ENCODE assay signal across 8 mouse cellular contexts in the genomic region with DNA sequence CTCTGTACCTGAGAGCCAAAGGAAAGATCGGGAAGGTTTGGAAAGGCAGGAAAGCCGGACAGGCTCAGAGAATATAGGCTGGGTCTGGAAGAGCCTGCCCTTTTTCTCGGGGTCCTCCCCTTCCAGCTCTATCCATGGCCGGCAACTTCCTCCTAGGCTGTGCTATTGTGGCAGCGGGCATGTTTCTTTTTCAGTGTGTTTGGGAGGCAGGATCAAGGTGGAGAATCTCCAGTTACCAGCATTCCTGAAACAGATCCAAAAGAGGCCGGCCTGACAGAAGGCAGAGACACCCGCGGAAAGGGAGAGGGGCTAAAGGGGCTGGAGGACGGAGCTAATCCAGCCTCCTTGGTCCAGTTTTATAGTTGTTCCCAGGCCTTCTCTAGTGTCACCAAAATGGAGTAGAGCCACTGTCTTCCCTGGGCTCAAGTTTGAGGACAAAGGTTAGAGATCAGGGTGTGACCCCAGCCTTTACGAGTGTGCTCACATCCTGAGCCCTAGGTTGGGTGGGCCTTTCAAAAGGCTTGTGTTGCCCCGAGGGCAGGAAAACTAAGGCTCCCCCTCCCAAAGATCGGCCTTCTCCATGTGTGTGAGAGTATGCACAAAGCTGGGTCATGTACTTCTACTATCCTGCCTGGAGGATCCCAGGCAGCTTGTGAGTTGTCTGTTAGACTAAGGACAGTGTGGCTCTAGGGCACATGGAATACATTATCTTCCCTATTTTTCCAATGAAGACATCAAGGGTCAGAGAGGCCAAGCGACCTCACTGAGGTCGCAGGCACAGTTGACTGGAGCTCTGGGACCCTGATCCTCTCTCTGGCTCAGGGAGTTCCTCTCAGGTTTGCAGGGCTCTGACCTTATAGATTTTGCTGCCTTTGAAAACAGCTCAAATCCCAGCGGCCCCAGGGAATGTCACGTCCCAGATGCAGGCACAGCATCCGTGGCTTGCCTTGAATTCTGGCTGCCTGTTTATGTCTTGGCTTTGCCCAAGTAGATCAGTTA. TPM values are rescaled to one million over a fixed set of nuclear protein-coding genes. Genes with fewer than 3 reads are reported as not detected.
DNase-seq lines count a peak whose midpoint lies in the region; ATAC-seq lines count a peak whose summit lies in the region.

No protein-coding gene starts in this region.

- H3K4me2 ChIP-seq in neural tube, embryonic 11.5 days (ENCODE audit: low read depth): no peak overlapping the region
- H3K4me2 ChIP-seq in heart, embryonic 15.5 days: peak overlapping the region; percentile 64
- H3K4me2 ChIP-seq in liver, embryonic 11.5 days: peak overlapping the region; percentile 61

- peaks cover 24% of the 10 kb centered on the region for H3K4me1 ChIP-seq in neural tube, embryonic 11.5 days (ENCODE audit: control insufficient read depth, insufficient read depth, low read length)
- peaks cover 29% of the 10 kb centered on the region for H3K4me1 ChIP-seq in heart, embryonic 15.5 days (replicated peaks)
- H3K4me1 ChIP-seq in liver, embryonic 11.5 days (replicated peaks; ENCODE audit: control insufficient read depth, insufficient read depth, low read length): peaks cover 29% of the 10 kb centered on the region

- no peaks in the 10 kb centered on the region for H3K27me3 ChIP-seq in neural tube, embryonic 11.5 days (ENCODE audit: control insufficient read depth, insufficient read depth, low read length)
- H3K27me3 ChIP-seq in heart, embryonic 15.5 days: no peaks in the 10 kb centered on the region
- no peaks in the 10 kb centered on the region for H3K27me3 ChIP-seq in liver, embryonic 11.5 days (replicated peaks; ENCODE audit: control insufficient read depth, insufficient read depth, low read length)

- 33% methylated on average over 17 of the region's 17 CpGs for WGBS in neural tube, embryonic 11.5 days
- 30% methylated on average over 17 of the region's 17 CpGs for WGBS in heart, embryonic 15.5 days
- 37% methylated on average over 17 of the region's 17 CpGs for WGBS in liver, embryonic 11.5 days

- no peak overlapping the region for H3K9ac ChIP-seq in neural tube, embryonic 11.5 days (ENCODE audit: low read length)
- H3K9ac ChIP-seq in heart, embryonic 15.5 days: peak overlapping the region; percentile 34
- peak overlapping the region; percentile 34; the same call in 1 of the 2 replicates for H3K9ac ChIP-seq in liver, embryonic 11.5 days (ENCODE audit: low read depth, low read length)

- ATAC-seq in neural tube, embryonic 11.5 days (ENCODE audit: insufficient read depth, low FRiP score, low TSS enrichment): no peak
- peak; percentile 67 for ATAC-seq in heart, embryonic 15.5 days (replicated peaks; ENCODE audit: insufficient number of reproducible peaks, insufficient read depth, low FRiP score, low read depth)
- ATAC-seq in liver, embryonic 11.5 days (replicated peaks; ENCODE audit: low FRiP score): 0 out of 2 replicates have a peak, but pooled peaks have one; percentile 19
- no peak for ATAC-seq in cerebellum, adult (ENCODE audit: insufficient number of reproducible peaks, low FRiP score, low TSS enrichment)

- H3K4me3 ChIP-seq in neural tube, embryonic 11.5 days (ENCODE audit: low read depth, low read length): no peak overlapping the region
- peak overlapping the region; percentile 35 for H3K4me3 ChIP-seq in heart, embryonic 15.5 days
- H3K4me3 ChIP-seq in liver, embryonic 11.5 days (ENCODE audit: low read depth, low read length): no peak overlapping the region

- peak overlapping the region; percentile 71 for H3K27ac ChIP-seq in neural tube, embryonic 11.5 days (ENCODE audit: low read depth, low read length)
- peak overlapping the region; percentile 86 for H3K27ac ChIP-seq in heart, embryonic 15.5 days
- H3K27ac ChIP-seq in liver, embryonic 11.5 days (ENCODE audit: low read depth, low read length): peak overlapping the region; percentile 85

- H3K36me3 ChIP-seq in neural tube, embryonic 11.5 days (ENCODE audit: control insufficient read depth, insufficient read depth, low read length): no peaks in the 10 kb centered on the region
- no peaks in the 10 kb centered on the region for H3K36me3 ChIP-seq in heart, embryonic 15.5 days
- H3K36me3 ChIP-seq in liver, embryonic 11.5 days (ENCODE audit: control insufficient read depth, insufficient read depth, low read length): no peaks in the 10 kb centered on the region

- H3K9me3 ChIP-seq in neural tube, embryonic 11.5 days (ENCODE audit: control insufficient read depth, low read length): no peaks in the 10 kb centered on the region
- no peaks in the 10 kb centered on the region for H3K9me3 ChIP-seq in heart, embryonic 15.5 days (replicated peaks)
- H3K9me3 ChIP-seq in liver, embryonic 11.5 days (ENCODE audit: control insufficient read depth, low read length): no peaks in the 10 kb centered on the region

- no peak for DNase-seq in neural tube, embryonic 11.5 days (ENCODE audit: low spot score)
- no peak for DNase-seq in neural tube, embryonic 10.5 days (ENCODE audit: extremely low spot score, low spot score)
- no peak for DNase-seq in liver, embryonic 11.5 days (ENCODE audit: low spot score)
- DNase-seq in spleen, adult 18-20 months: no peak
- no peak for DNase-seq in right cerebral cortex, postnatal 4 days
- DNase-seq in c-Kit-positive CD71-positive TER-119-positive erythroid progenitor cells, embryonic 14.5 days (ENCODE audit: low spot score): no peak

RNA-seq across cellular contexts. Expression of a gene that starts 37.6 kb away (rescaled TPM):
- polyA plus RNA-seq in neural tube, embryonic 11.5 days (2014; fragmentation: Nextera tagmentation; extraction: Ambion mirVana): 123 and 125 TPM in 2 replicates
- polyA plus RNA-seq in heart, embryonic 15.5 days (2015; fragmentation: Nextera tagmentation; extraction: Ambion mirVana): 54.6 and 61.2 TPM in 2 replicates
- 24.3 and 26.6 TPM in 2 replicates for polyA plus RNA-seq in liver, embryonic 11.5 days (2014; fragmentation: Nextera tagmentation; extraction: Ambion mirVana)

RNA-seq across cellular contexts. Expression of a gene that starts 54.5 kb away (rescaled TPM):
- not detected in 2 replicates for polyA plus RNA-seq in neural tube, embryonic 11.5 days (2014; fragmentation: Nextera tagmentation; extraction: Ambion mirVana)
- 0.14 and 0.15 TPM in 2 replicates for polyA plus RNA-seq in heart, embryonic 15.5 days (2015; fragmentation: Nextera tagmentation; extraction: Ambion mirVana)
- polyA plus RNA-seq in liver, embryonic 11.5 days (2014; fragmentation: Nextera tagmentation; extraction: Ambion mirVana): not detected in 2 replicates

Comparison
In these comparisons a context has a peak if more than half of its experiments do, and no peak if none do; other contexts are left out.
1. ATAC-seq: peak in heart, embryonic 15.5 days (single experiment) and liver, embryonic 11.5 days (single experiment); none in neural tube, embryonic 11.5 days (single experiment) and cerebellum, adult (single experiment).
2. Peak in every context shown above with its lines, with median percentiles within 50 percentile points of each other: H3K27ac ChIP-seq.